In genomic region chr17:47766407-47767043, GRCm38 (mm10) we compare ENCODE assay signal across 22 mouse cellular contexts. TPM values are rescaled to one million over a fixed set of nuclear protein-coding genes. Genes with fewer than 3 reads are reported as not detected.
A peak's percentile ranks its signal among the peaks of the same experiment; 100 is the strongest.
DNase-seq lines count a peak whose midpoint lies in the region; ATAC-seq and TF ChIP-seq lines count a peak whose summit lies in the region.
"Had no signal": no experiment of that assay in that cellular context is flagged by ENCODE, and none has a peak within 500 bp of the region (broad histone marks: within the 10 kb centered on the region; RNA-seq: fewer than 3 reads in every experiment).

No protein-coding gene starts in this region.

- H3K4me1 ChIP-seq in CH12.LX (ENCODE audit: control insufficient read depth in 1 of 2, insufficient read depth in 2 of 2), result peaks cover 52 to 90% of the 10 kb centered on the region in 2 experiments
- peaks cover 13% of the 10 kb centered on the region; the same call in 1 of the 2 replicates for H3K4me1 ChIP-seq in forebrain, embryonic 14.5 days (ENCODE audit: control insufficient read depth, insufficient read depth, low read length)

- H3K36me3 ChIP-seq in CH12.LX (replicated peaks in 1 of 2; ENCODE audit: control insufficient read depth in 1 of 2, insufficient read depth in 1 of 2, low read length in 1 of 2), result peaks cover 6 to 40% of the 10 kb centered on the region in 2 experiments
- no peaks in the 10 kb centered on the region for H3K36me3 ChIP-seq in forebrain, embryonic 14.5 days (ENCODE audit: control insufficient read depth, insufficient read depth, low read length)
- H3K36me3 ChIP-seq: embryonic facial prominence, embryonic 12.5 days; heart, embryonic 15.5 days; limb, embryonic 10.5 days; lung, embryonic 15.5 days; midbrain, embryonic 10.5 days had no signal

- WGBS in forebrain, embryonic 14.5 days, result 91% methylated on average over 6 of the region's 6 CpGs

- no peak for TF ChIP-seq POLR2A in CH12.LX (IDR thresholded peaks at IDR 0.05; ENCODE audit: low read depth, low read length)

- H3K79me2 ChIP-seq in CH12.LX (replicated peaks; ENCODE audit: control insufficient read depth, extremely low read depth, insufficient read depth, poor library complexity, severe bottlenecking), result peaks cover 14% of the 10 kb centered on the region

- ATAC-seq in granulocyte monocyte progenitor cell, adult 5-6 weeks (replicated peaks; ENCODE audit: poor library complexity, severe bottlenecking), result peak; percentile 59
- ATAC-seq in monocyte, adult 5-6 weeks (replicated peaks; ENCODE audit: insufficient number of reproducible peaks, low FRiP score, low TSS enrichment, poor library complexity, severe bottlenecking), result peak; percentile 22
- ATAC-seq in forebrain, embryonic 14.5 days, result no peak
- ATAC-seq: activated CD4-positive, CD25-positive, alpha-beta regulatory T cell, adult 4 months; hindbrain, embryonic 16.5 days had no signal

- in situ Hi-C loops in CH12.LX (cut with MboI; ENCODE audit: low pct_ligation_motif_present, low pct_unique_long_range_greater_than_20kb, low sequenced_read_pairs), result no loop called here

- H3K27me3 ChIP-seq in CH12.LX (replicated peaks), result no peaks in the 10 kb centered on the region
- H3K27me3 ChIP-seq in forebrain, embryonic 14.5 days (replicated peaks; ENCODE audit: control insufficient read depth, insufficient read depth, low read length), result no peaks in the 10 kb centered on the region
- H3K27me3 ChIP-seq: embryonic facial prominence, embryonic 12.5 days; heart, embryonic 15.5 days; lung, embryonic 15.5 days had no signal

- no peak for TF ChIP-seq CTCF in layer of hippocampus, adult 2 months (conservative IDR thresholded peaks at IDR 0.05)
- TF ChIP-seq CTCF in CH12.LX (conservative IDR thresholded peaks at IDR 0.05 in 1 of 2, IDR thresholded peaks at IDR 0.05 in 1 of 2; ENCODE audit: low read depth in 2 of 2, low read length in 2 of 2), result no peak

- TF ChIP-seq EP300 in CH12.LX (IDR thresholded peaks at IDR 0.05; ENCODE audit: low read length), result no peak

- no peak for TF ChIP-seq RAD21 in CH12.LX (IDR thresholded peaks at IDR 0.05; ENCODE audit: low read depth, low read length)

- peaks cover 8% of the 10 kb centered on the region for H3K9me3 ChIP-seq in CH12.LX (replicated peaks; ENCODE audit: low read length)
- no peaks in the 10 kb centered on the region for H3K9me3 ChIP-seq in forebrain, embryonic 14.5 days (replicated peaks; ENCODE audit: control insufficient read depth, low read length)
- H3K9me3 ChIP-seq: heart, embryonic 15.5 days; limb, embryonic 10.5 days; lung, embryonic 15.5 days; midbrain, embryonic 10.5 days had no signal

- H3K4me3 ChIP-seq in layer of hippocampus, adult 2 months, result no peak overlapping the region
- H3K4me3 ChIP-seq in CH12.LX (replicated peaks in 1 of 3; ENCODE audit: low read depth in 2 of 3, low read length in 2 of 3, poor library complexity in 1 of 3), result no peak overlapping the region
- no peak overlapping the region for H3K4me3 ChIP-seq in forebrain, embryonic 14.5 days (ENCODE audit: low read depth, low read length)
- H3K4me3 ChIP-seq: embryonic facial prominence, embryonic 12.5 days; heart, embryonic 15.5 days; limb, embryonic 10.5 days; lung, embryonic 15.5 days; midbrain, embryonic 10.5 days; myocyte had no signal

- dilution Hi-C loops in CH12.LX (cut with MboI; ENCODE audit: extremely low pct_ligation_motif_present, extremely low pct_unique_long_range_greater_than_20kb, low sequenced_read_pairs), result no loop called here

- H3K4me2 ChIP-seq in CH12.LX (ENCODE audit: insufficient read depth, low read depth, poor library complexity, severe bottlenecking), result peak overlapping the region; percentile 72
- H3K4me2 ChIP-seq in forebrain, embryonic 14.5 days (ENCODE audit: low read length), result no peak overlapping the region
- H3K4me2 ChIP-seq: embryonic facial prominence, embryonic 12.5 days; heart, embryonic 15.5 days; lung, embryonic 15.5 days had no signal

- DNase-seq in layer of hippocampus, adult 2 months (ENCODE audit: low spot score in 2 of 2), result no peak
- no peak for DNase-seq in layer of hippocampus, postnatal 36 days
- no peak for DNase-seq in CH12.LX (ENCODE audit: extremely low read depth)
- DNase-seq in kidney, adult 18-20 months, result no peak
- DNase-seq in forebrain, embryonic 14.5 days (ENCODE audit: low spot score), result no peak
- no peak for DNase-seq in layer of hippocampus, adult 9-11 months
- DNase-seq: adrenal gland, postnatal 36 days; cerebellum, postnatal 25 days; kidney, adult 8-10 months; kidney, postnatal 4 days; thymus, adult 2 months had no signal

- H3K9ac ChIP-seq in CH12.LX (ENCODE audit: insufficient read depth, low read depth), result peak overlapping the region; percentile 26
- no peak overlapping the region for H3K9ac ChIP-seq in forebrain, embryonic 14.5 days (ENCODE audit: low read length)
- H3K9ac ChIP-seq: embryonic facial prominence, embryonic 12.5 days; heart, embryonic 15.5 days; lung, embryonic 15.5 days had no signal

- peak overlapping the region; percentile 64; the same call in 1 of the 2 replicates for H3K27ac ChIP-seq in layer of hippocampus, adult 2 months
- H3K27ac ChIP-seq in CH12.LX (ENCODE audit: insufficient read depth, low read depth), result peak overlapping the region; percentile 98
- H3K27ac ChIP-seq in forebrain, embryonic 14.5 days (ENCODE audit: low read depth, low read length), result no peak overlapping the region
- H3K27ac ChIP-seq: embryonic facial prominence, embryonic 12.5 days; heart, embryonic 15.5 days; limb, embryonic 10.5 days; lung, embryonic 15.5 days; midbrain, embryonic 10.5 days had no signal

TF ChIP-seq in CH12.LX, 34 proteins besides CTCF, POLR2A, EP300 and RAD21:
- TF ChIP-seq POLR2AphosphoS2 (IDR thresholded peaks at IDR 0.05; ENCODE audit: low read depth, low read length) (no peak), PAX5 (IDR thresholded peaks at IDR 0.05; ENCODE audit: low read length) (no peak), MAX (IDR thresholded peaks at IDR 0.05; ENCODE audit: low read length) (peak; percentile 4; the same call in 1 of the 2 replicates), MAZ (IDR thresholded peaks at IDR 0.05; ENCODE audit: low read depth, low read length) (no peak), E2F4 (IDR thresholded peaks at IDR 0.05; ENCODE audit: insufficient replicate concordance, low read depth, low read length) (no peak)
TF ChIP-seq in CH12.LX: peak in this region for 1.

RNA-seq across cellular contexts. Expression of gene Tfeb, which starts 29.7 kb away (rescaled TPM):
- total RNA-seq in layer of hippocampus, adult 2 months (2021), result 10 to 100 TPM; 12.0 to 13.1 TPM
- total RNA-seq in layer of hippocampus, postnatal 36 days (2021), result 10 to 100 TPM; 11.5 to 13.9 TPM
- 49.3 and 57.3 TPM in 2 replicates for total RNA-seq in CH12.LX (2012; rRNA removed)
- 26.9 and 29.1 TPM in 2 replicates for total RNA-seq in CH12.LX (2014; rRNA removed)
- polyA plus RNA-seq in CH12.LX (2012; ENCODE audit: insufficient read length, low read depth), result 39.9 and 41.3 TPM in 2 replicates
- total RNA-seq in granulocyte monocyte progenitor cell, adult 5-6 weeks (2014; fragmentation: Nextera tagmentation), result 6.7 and 9.4 TPM in 2 replicates
- total RNA-seq in granulocyte monocyte progenitor cell, adult 5-6 weeks (2017), result 6.9 and 7.8 TPM in 2 replicates
- total RNA-seq in monocyte, adult 5-6 weeks (2017), result 61.8 to 91.9 TPM (median 65.3 TPM) in 3 replicates
- polyA plus RNA-seq in forebrain, embryonic 14.5 days (2014; fragmentation: Nextera tagmentation; extraction: Ambion mirVana), result 2.2 and 2.4 TPM in 2 replicates

RNA-seq across cellular contexts. Expression of gene Pgc, which starts 39.9 kb away (rescaled TPM):
- not detected for total RNA-seq in layer of hippocampus, adult 2 months (2021)
- not detected for total RNA-seq in layer of hippocampus, postnatal 36 days (2021)
- total RNA-seq in CH12.LX (2012; rRNA removed) (not detected in 2 replicates), CH12.LX (2014; rRNA removed) (not detected in 2 replicates)
- polyA plus RNA-seq in CH12.LX (2012; ENCODE audit: insufficient read length, low read depth), result not detected in 2 replicates
- not detected in 2 replicates for total RNA-seq in granulocyte monocyte progenitor cell, adult 5-6 weeks (2014; fragmentation: Nextera tagmentation)
- not detected in 2 replicates for total RNA-seq in granulocyte monocyte progenitor cell, adult 5-6 weeks (2017)
- not detected in 3 replicates for total RNA-seq in monocyte, adult 5-6 weeks (2017)
- polyA plus RNA-seq in forebrain, embryonic 14.5 days (2014; fragmentation: Nextera tagmentation; extraction: Ambion mirVana), result not detected in 2 replicates
- total RNA-seq: adrenal gland, postnatal 36 days; left cerebral cortex, adult 18-20 months had no signal
- polyA plus RNA-seq: activated CD4-positive, CD25-positive, alpha-beta regulatory T cell, adult 4 months; embryonic facial prominence, embryonic 12.5 days; hindbrain, embryonic 16.5 days; limb, embryonic 10.5 days; myocyte had no signal
